Mouse (Mus musculus): ENCODE results near the gene Gk.

- TF ChIP-seq CTCF (IDR thresholded peaks at IDR 0.05; ENCODE audit: low read depth, low read length): no peak
- TF ChIP-seq TAL1 (conservative IDR thresholded peaks at IDR 0.05; ENCODE audit: low read depth, low read length): no peak
- TF ChIP-seq GATA1 (IDR thresholded peaks at IDR 0.05; ENCODE audit: borderline replicate concordance, low read length): no peak
- no peak for TF ChIP-seq POLR2AphosphoS5 (IDR thresholded peaks at IDR 0.05; ENCODE audit: insufficient replicate concordance, low read depth, low read length)
- TF ChIP-seq GATA2 (IDR thresholded peaks at IDR 0.05; ENCODE audit: borderline replicate concordance, low read depth, low read length): no peak
Measured at GRCm38 (mm10) chrX:85733228-85733627, 43.4 kb downstream of the Gk start.
